Mouse (Mus musculus) hindbrain, embryonic 14.5 days (tissue): ENCODE results near the gene Sox3. TPM values are rescaled to one million over a fixed set of nuclear protein-coding genes. Genes with fewer than 3 reads are reported as not detected.

Experiments
- ATAC-seq: fragments of 200-750 bp; cut with Nextera tagmentation; 2 replicates; pipeline ENCODE4 v1.8.0; 2017; ENCODE audit warnings: moderate number of reproducible peaks, mild to moderate bottlenecking, moderate TSS enrichment, moderate library complexity; ENCODE audit not compliant: low FRiP score
- DNase-seq: peaks from one replicate; pipeline ENCODE4 v3.0.0-alpha.2; 2015; ENCODE audit warnings: low spot score
- H3K27ac ChIP-seq: fragments of 300-500 bp; sonication (generic); 2 replicates; pipeline ENCODE4 v1.5.1; 2014; ENCODE audit warnings: mild to moderate bottlenecking, moderate library complexity
- H3K27me3 ChIP-seq: fragments of 300-500 bp; sonication (generic); 2 replicates; pipeline ENCODE4 v1.6.1; 2014; ENCODE audit warnings: mild to moderate bottlenecking, low read length, mixed read lengths; ENCODE audit not compliant: control insufficient read depth, insufficient read depth
- H3K36me3 ChIP-seq: fragments of 300-500 bp; sonication (generic); replicated peaks from 2 replicates; pipeline ENCODE4 v1.6.1; 2014; ENCODE audit not compliant: control insufficient read depth, insufficient read depth
- H3K4me1 ChIP-seq: fragments of 300-500 bp; sonication (generic); replicated peaks from 2 replicates; pipeline ENCODE4 v1.6.1; 2014; ENCODE audit warnings: antibody characterized with exemption, low read length, mixed read lengths; ENCODE audit not compliant: control insufficient read depth, insufficient read depth
- H3K4me2 ChIP-seq: fragments of 300-500 bp; sonication (generic); replicated peaks from 2 replicates; pipeline ENCODE4 v1.6.1; 2014; ENCODE audit warnings: mild to moderate bottlenecking, moderate library complexity
- H3K4me3 ChIP-seq: fragments of 300-500 bp; sonication (generic); replicated peaks from 2 replicates; pipeline ENCODE4 v1.5.1; 2014; ENCODE audit warnings: mild to moderate bottlenecking, low read length
- H3K9ac ChIP-seq: fragments of 300-500 bp; sonication (generic); 2 replicates; pipeline ENCODE4 v1.6.1; 2014
- H3K9me3 ChIP-seq: fragments of 300-500 bp; sonication (generic); 2 replicates; pipeline ENCODE4 v1.6.1; 2016; ENCODE audit warnings: low read length; ENCODE audit not compliant: control insufficient read depth
- WGBS: fragments of 180-500 bp; shearing (Covaris S2); extraction: QIAGEN DNeasy Blood & Tissue Kit; methylation state at CpG from one replicate; pipeline ENCODE4 v1.1.7; 2014; 5-methylcytosine and 5-hydroxymethylcytosine counted together
- polyA plus RNA-seq: library from polyadenylated mRNA; unstranded; fragments of >200 nt; fragmentation: Nextera tagmentation; extraction: Ambion mirVana; gene quantifications from 2 replicates; pipeline ENCODE4 v1.2.1, GENCODE M21; 2014

Gene Sox3
- 1.2 and 1.3 TPM in 2 replicates for polyA plus RNA-seq

DNA sequence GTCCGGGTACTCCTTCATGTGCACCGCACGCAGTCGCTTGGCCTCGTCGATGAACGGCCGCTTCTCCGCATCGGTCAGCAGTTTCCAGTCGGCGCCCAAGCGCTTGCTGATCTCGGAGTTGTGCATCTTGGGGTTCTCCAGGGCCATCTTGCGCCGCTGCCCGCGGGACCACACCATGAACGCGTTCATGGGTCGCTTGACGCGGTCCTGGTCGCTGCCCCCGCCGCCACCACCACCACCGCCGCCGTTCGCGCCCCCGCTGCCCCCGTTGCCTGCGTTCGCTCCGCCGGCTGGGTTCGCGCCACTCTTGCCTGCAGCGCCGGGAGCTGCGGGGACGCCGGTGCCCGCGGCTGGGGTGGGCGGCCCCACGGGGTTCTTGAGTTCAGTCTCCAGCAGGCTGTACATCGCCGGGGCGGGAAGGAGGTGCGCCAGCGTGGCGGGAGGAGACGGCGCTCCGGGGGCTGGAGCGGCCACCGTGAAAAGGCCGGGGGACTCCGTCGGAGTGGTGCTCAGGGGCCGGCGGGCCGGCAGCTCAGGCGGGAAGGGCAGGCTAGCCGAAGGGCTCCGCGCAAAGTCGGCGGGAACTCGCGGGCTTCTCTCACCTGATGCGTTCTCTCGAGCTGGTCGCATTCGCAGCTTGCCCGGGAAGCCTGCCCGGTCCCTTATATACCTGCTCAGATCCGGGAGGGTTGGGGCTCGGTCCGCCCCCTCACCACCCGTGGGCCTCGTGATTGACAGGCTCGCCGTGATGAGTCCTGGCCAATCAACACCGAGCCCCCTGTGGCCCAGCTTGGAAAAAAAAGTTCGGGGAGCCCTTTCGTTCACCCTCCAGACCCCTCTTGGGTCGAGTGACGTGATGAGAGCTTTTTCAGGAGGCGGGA, at the start of gene Sox3:
Gene Sox3 (minus strand): TSS at position 630 of the 881 bp plus-strand sequence.
- H3K27ac ChIP-seq, result peak within 1 kb of the TSS; percentile 47; the same call in 1 of the 2 replicates
- H3K9me3 ChIP-seq, result no peaks in the 10 kb centered on the region

DNA sequence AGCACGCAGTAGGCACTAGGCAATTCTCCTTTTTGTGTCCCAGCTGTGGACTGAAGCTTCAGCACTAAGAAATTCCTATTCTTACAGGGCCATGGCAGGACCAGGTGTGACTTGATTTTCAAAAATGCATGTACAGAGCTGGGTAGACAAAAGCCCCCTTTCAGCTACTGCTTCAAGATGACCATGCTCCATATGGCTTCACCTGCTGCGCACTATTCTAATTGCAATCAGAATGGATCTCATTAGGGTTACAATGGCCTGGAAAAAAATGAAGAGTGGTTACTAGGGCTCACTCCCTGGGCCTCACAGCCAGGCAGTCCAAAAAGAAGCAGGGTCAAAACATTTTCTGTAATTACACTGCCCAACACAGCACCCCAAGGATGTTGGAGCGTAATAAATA, 47.0 kb upstream of the Sox3 start:
- H3K9me3 ChIP-seq, result no peaks in the 10 kb centered on the region
- H3K36me3 ChIP-seq, result no peaks in the 10 kb centered on the region
- no peak overlapping the region for H3K4me3 ChIP-seq
- H3K27me3 ChIP-seq, result no peaks in the 10 kb centered on the region
- no peaks in the 10 kb centered on the region for H3K4me1 ChIP-seq
- H3K27ac ChIP-seq, result no peak overlapping the region
- ATAC-seq (no peak), DNase-seq (no peak)
- no peak overlapping the region for H3K9ac ChIP-seq
- WGBS, result 76% methylated on average over 3 of the region's 3 CpGs
- no peak overlapping the region for H3K4me2 ChIP-seq

More for the DNA sequence above, at the start of gene Sox3:
- H3K4me3 ChIP-seq, result peak within 1 kb of the TSS; percentile 48
- no peaks in the 10 kb centered on the region for H3K36me3 ChIP-seq
- WGBS, result 20% methylated on average over 60 of the region's 92 CpGs
- ATAC-seq (peak; percentile 67), DNase-seq (no peak)
- peaks cover 34% of the 10 kb centered on the region for H3K27me3 ChIP-seq
- H3K9ac ChIP-seq, result peak within 1 kb of the TSS; percentile 58
- no peaks in the 10 kb centered on the region for H3K4me1 ChIP-seq
- peak within 1 kb of the TSS; percentile 64 for H3K4me2 ChIP-seq

DNA sequence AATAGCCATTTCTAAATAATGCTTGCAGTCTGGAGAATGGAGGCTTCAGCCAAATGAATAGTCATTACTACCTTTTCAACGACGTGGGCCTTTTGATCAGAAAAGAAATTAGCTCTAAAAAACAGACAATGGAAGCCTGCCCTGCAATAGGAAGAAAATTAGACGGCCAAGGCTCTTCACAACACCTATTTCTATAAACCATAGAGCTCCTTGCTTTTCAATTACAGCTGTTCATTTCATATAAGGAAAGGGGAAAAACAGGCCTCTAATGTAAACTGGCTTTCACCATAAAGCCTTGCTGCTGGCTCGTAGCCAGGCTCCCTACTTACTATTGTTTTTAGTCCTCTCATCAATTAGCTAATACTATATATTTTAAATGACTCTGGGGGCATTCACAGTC, 6.3 kb upstream of the Sox3 start:
- Histone ChIP-seq H3K4me3 (no peak overlapping the region), H3K27me3 (peaks cover 21% of the 10 kb centered on the region), H3K27ac (no peak overlapping the region), H3K36me3 (no peaks in the 10 kb centered on the region), H3K4me2 (no peak overlapping the region), H3K9me3 (no peaks in the 10 kb centered on the region), H3K4me1 (no peaks in the 10 kb centered on the region), H3K9ac (no peak overlapping the region)
- DNase-seq (no peak), ATAC-seq (no peak)
- 25% methylated on average over 4 of the region's 4 CpGs for WGBS

DNA sequence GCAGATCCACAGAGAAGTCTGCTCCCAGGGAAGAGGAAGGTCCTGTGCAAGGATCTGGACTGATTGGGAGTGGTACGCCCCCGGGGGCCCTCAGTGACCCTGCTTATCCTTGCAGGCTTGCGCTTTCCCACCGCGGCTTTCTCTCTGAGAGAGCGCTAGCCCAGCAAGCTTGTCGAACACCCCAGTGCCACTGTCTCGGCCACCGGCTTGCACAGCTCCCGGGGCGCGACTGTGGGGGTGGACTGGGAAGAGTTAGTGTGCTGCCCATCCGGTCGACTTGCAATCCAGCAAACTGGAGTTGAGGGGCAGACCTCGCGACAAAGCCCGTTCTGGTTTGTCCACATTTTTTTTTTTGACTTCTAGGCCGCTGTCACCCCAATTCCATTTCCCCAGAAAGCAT, 5.4 kb upstream of the Sox3 start:
- 13% methylated on average over 18 of the region's 18 CpGs for WGBS
- no peak overlapping the region for H3K4me3 ChIP-seq

DNA sequence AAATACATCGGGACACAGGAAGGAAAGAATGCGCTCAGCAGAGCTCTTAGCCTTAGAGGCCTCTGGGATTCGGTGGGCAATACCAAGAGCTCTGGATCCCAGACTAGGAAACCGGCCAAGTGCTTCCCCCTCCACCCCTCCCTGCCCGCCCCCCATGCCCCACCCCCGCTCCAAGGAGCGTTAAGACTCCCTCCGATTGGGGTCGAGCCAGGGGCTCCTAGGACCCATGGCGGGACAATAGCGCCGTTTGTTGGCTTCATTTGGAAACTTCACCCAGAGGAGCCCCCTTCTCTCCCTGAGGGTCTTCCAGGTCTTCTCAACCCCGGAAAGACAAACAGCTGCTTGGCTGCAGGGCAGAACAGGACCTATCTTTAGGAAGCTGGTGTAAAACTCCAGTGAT, 3.1 kb upstream of the Sox3 start:
- ATAC-seq, result no peak
- Histone ChIP-seq H3K27ac (no peak overlapping the region), H3K4me2 (peak overlapping the region; percentile 64; the same call in 1 of the 2 replicates)

More for the DNA sequence above, 5.4 kb upstream of the Sox3 start:
- Histone ChIP-seq H3K36me3 (no peaks in the 10 kb centered on the region), H3K9me3 (no peaks in the 10 kb centered on the region), H3K9ac (no peak overlapping the region), H3K4me1 (no peaks in the 10 kb centered on the region), H3K27me3 (peaks cover 21% of the 10 kb centered on the region), H3K27ac (no peak overlapping the region), H3K4me2 (peak overlapping the region; percentile 15)
- no peak for DNase-seq
- no peak for ATAC-seq

DNA sequence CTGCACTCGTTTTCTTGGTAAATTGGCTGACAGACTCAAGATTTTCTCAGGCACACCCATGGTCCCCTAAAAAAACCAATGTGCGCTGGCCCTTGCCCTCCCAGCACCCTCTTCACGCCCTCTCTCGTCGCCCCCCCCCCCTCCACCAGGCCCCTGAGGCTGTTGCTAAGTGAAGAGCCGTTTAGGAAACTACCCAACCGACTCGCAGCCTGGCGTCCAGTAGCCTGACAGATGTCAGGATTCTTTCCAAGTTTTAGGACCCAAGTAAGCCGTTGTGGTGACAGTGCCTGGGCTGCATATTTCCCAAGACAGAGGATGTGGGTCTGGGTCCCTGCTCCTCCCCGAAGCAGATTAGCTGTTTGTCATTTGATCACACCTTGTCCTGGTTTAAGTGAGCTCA, 2.2 kb upstream of the Sox3 start:
- DNase-seq (no peak), ATAC-seq (no peak)
- no peak overlapping the region for H3K9ac ChIP-seq

More for the DNA sequence above, 3.1 kb upstream of the Sox3 start:
- Histone ChIP-seq H3K36me3 (no peaks in the 10 kb centered on the region), H3K27me3 (peaks cover 21% of the 10 kb centered on the region), H3K4me3 (no peak overlapping the region), H3K9ac (no peak overlapping the region), H3K4me1 (no peaks in the 10 kb centered on the region), H3K9me3 (no peaks in the 10 kb centered on the region)
- whole genome bisulfite sequencing, result 8% methylated on average over 12 of the region's 13 CpGs
- DNase-seq, result no peak

DNA sequence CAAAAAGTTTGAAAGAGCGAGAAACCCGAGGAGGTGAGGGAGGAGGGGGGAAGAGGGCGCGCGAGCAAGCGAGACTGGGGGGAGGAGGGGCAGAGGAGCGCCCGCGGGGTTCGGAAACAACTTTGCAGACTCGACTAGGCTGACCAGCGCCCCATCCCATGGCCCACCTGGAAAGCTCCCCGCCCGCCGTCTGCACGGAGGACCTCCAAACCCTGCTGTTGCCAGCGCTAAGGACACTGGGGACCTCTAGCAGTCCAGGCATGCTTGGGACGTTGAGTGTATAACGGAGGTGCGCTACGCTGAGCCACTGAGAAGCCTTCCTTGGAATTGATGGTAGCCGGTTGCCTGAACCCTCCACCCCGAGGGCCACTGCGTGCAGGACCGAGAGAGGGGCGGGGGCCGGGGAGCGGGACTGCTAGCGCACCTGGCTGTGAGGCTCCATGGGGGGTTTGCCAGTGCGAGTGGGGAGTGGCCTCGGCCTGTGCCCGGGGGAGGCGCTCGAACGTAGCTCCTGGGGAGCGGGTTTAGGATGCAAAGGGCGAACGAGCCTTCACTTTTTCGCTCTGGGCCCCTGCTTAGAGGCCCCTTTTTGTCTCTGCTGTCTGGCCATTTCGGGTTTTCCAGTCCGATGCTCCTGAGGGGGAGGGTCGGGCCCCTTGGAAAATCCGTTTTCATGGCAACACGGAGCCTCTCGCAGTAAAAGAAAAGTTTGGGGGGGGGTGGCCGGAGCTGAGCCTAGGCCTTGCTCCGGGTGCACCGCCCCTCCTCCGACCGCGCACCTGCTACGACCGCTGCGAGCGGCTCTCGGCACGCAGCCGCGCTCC, 702 bp upstream of the Sox3 start:
- H3K4me1 ChIP-seq, result no peaks in the 10 kb centered on the region
- ATAC-seq (peak; percentile 21; the same call in 1 of the 2 replicates), DNase-seq (no peak)
- H3K9me3 ChIP-seq, result no peaks in the 10 kb centered on the region
- H3K27me3 ChIP-seq, result peaks cover 30% of the 10 kb centered on the region
- H3K36me3 ChIP-seq, result no peaks in the 10 kb centered on the region
- H3K4me2 ChIP-seq, result peak overlapping the region; percentile 64
- H3K27ac ChIP-seq, result 0 out of 2 replicates have a peak overlapping the region, but pooled peaks have one; percentile 14
- H3K4me3 ChIP-seq, result peak overlapping the region; percentile 48
- H3K9ac ChIP-seq, result 0 out of 2 replicates have a peak overlapping the region, but pooled peaks have one; percentile 20
- WGBS, result 25% methylated on average over 46 of the region's 59 CpGs

More for the DNA sequence above, 2.2 kb upstream of the Sox3 start:
- H3K4me1 ChIP-seq, result no peaks in the 10 kb centered on the region
- H3K4me2 ChIP-seq, result peak overlapping the region; percentile 64
- no peaks in the 10 kb centered on the region for H3K36me3 ChIP-seq
- no peak overlapping the region for H3K27ac ChIP-seq
- WGBS, result 13% methylated on average over 9 of the region's 11 CpGs
- H3K27me3 ChIP-seq, result peaks cover 21% of the 10 kb centered on the region
- peak overlapping the region; percentile 48; the same call in 1 of the 2 replicates for H3K4me3 ChIP-seq
- no peaks in the 10 kb centered on the region for H3K9me3 ChIP-seq

DNA sequence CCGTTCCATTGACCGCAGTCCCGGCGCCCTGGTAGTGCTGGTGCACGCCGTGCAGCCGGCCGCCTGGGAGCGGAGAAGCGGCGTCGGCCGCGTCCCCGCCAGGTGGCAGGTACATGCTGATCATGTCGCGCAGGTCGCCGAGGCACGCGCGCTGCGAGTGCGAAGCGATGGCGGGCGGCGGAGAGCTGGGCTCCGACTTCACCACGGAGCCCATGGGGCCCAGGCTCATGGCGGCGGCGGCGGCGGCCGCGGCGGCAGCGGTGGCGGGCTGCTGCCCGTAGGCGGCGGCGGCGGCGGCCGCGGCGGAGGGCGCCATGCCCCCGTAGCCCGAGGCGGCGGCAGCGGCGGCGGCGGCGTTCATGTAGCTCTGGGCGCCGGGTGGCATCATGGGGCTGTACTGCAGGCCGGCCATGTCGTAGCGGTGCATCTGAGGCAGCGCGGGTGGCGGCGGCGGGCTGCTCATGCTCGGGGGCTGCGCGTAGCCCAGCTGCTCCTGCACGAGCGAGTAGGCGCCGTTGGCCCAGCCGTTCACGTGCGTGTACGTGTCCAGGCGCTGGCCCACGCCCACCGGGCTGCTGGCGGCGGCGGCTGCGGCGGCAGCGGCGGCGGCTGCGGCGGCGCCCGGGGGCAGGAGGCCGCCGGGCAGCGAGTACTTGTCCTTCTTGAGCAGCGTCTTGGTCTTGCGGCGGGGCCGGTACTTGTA, 981 bp downstream of the Sox3 start:
- peaks cover 28% of the 10 kb centered on the region for H3K27me3 ChIP-seq
- peak overlapping the region; percentile 58 for H3K9ac ChIP-seq
- DNase-seq (no peak), ATAC-seq (peak; percentile 75)
- H3K4me2 ChIP-seq, result peak overlapping the region; percentile 64
- H3K4me1 ChIP-seq, result no peaks in the 10 kb centered on the region
- peak overlapping the region; percentile 48 for H3K4me3 ChIP-seq
- no peaks in the 10 kb centered on the region for H3K9me3 ChIP-seq
- H3K27ac ChIP-seq, result peak overlapping the region; percentile 47; the same call in 1 of the 2 replicates
- H3K36me3 ChIP-seq, result no peaks in the 10 kb centered on the region
- WGBS, result 20% methylated on average over 66 of the region's 102 CpGs
